Mouse (Mus musculus): Measurements from ENCODE around the gene Rps6kl1. TPM values are rescaled to one million over a fixed set of nuclear protein-coding genes. Genes with fewer than 3 reads are reported as not detected.

The Rps6kl1 gene
- polyA plus RNA-seq, 1 experiment from 2014 or later, result 1.1 TPM

DNA sequence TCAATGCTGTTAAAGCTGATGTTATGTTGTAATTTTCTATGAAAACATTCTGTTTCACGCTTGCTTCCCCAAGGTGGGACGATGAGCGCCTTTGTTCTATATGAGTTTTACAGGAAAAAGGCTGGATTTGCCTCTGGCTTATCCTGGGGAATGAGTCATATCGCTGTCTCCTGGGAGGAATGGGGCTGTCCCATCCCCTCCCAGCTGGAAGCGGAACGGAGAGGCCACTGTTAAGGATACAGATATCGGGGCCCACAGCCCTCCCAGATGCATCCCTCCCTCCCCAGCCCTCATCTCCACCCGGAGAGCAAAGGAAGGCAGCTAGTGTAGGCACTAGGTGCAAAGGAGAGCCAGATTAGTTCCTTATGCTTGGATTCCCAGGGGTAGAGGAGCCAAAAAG lies 34.7 kb upstream of the Rps6kl1 start:
- no peaks in the 10 kb centered on the region for H3K9me3 ChIP-seq (replicated peaks; ENCODE audit: low read length)
- H3K4me2 ChIP-seq (ENCODE audit: low read length), result no peak overlapping the region
- H3K36me3 ChIP-seq (ENCODE audit: insufficient read depth, low read length), result no peaks in the 10 kb centered on the region
- no peak for TF ChIP-seq CTCF (IDR thresholded peaks at IDR 0.05; ENCODE audit: low read depth)
- ATAC-seq (replicated peaks; ENCODE audit: low FRiP score, low read depth), result no peak
- H3K4me1 ChIP-seq (replicated peaks; ENCODE audit: insufficient read depth, low read length), result peaks cover 12% of the 10 kb centered on the region; the same call in 1 of the 2 replicates
- no peak overlapping the region for H3K4me3 ChIP-seq (replicated peaks; ENCODE audit: low read depth, low read length)
- DNase-seq (ENCODE audit: low spot score), result no peak
- no peaks in the 10 kb centered on the region for H3K27me3 ChIP-seq (ENCODE audit: insufficient read depth, low read length)
- H3K9ac ChIP-seq (ENCODE audit: low read depth, low read length), result no peak overlapping the region
- WGBS, result 49% methylated on average over 8 of the region's 8 CpGs
- no peak overlapping the region for H3K27ac ChIP-seq

DNA sequence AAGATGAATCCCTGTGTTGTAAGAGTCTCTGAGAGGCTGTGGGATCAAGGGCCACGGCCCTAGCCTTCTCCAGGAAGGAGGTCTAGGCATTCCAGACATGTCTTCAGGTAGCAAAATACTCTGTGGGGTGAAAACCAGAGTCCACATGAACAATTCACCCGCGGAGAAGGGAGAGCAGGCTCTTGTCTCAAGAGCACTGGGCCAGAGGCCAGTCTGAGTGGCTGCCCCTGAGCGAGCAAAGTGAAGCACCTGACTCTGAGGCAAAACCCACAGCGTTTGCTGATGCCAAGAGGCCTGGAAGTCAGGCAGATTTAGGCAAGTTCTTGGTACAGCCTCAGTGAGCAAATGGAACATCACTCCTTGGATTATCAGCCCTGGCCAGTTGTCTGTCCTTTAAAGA lies 33.1 kb upstream of the Rps6kl1 start:
- Histone ChIP-seq H3K4me3 (replicated peaks; ENCODE audit: low read depth, low read length) (no peak overlapping the region), H3K4me2 (ENCODE audit: low read length) (no peak overlapping the region), H3K4me1 (replicated peaks; ENCODE audit: insufficient read depth, low read length) (peaks cover 12% of the 10 kb centered on the region; the same call in 1 of the 2 replicates), H3K9me3 (replicated peaks; ENCODE audit: low read length) (no peaks in the 10 kb centered on the region), H3K27ac (no peak overlapping the region), H3K9ac (ENCODE audit: low read depth, low read length) (no peak overlapping the region), H3K36me3 (ENCODE audit: insufficient read depth, low read length) (no peaks in the 10 kb centered on the region), H3K27me3 (ENCODE audit: insufficient read depth, low read length) (no peaks in the 10 kb centered on the region)
- TF ChIP-seq CTCF (IDR thresholded peaks at IDR 0.05; ENCODE audit: low read depth), result no peak
- DNase-seq (ENCODE audit: low spot score) (no peak), ATAC-seq (replicated peaks; ENCODE audit: low FRiP score, low read depth) (no peak)
- WGBS, result 44% methylated on average over 5 of the region's 5 CpGs

- 59% methylated on average over 5 of the region's 5 CpGs for WGBS
- H3K4me2 ChIP-seq (ENCODE audit: low read length), result no peak overlapping the region
- H3K4me3 ChIP-seq (replicated peaks; ENCODE audit: low read depth, low read length), result no peak overlapping the region
- ATAC-seq (replicated peaks; ENCODE audit: low FRiP score, low read depth) (no peak), DNase-seq (ENCODE audit: low spot score) (no peak)
- H3K36me3 ChIP-seq (ENCODE audit: insufficient read depth, low read length), result no peaks in the 10 kb centered on the region
- H3K9me3 ChIP-seq (replicated peaks; ENCODE audit: low read length), result no peaks in the 10 kb centered on the region
- no peak overlapping the region for H3K9ac ChIP-seq (ENCODE audit: low read depth, low read length)
- H3K27ac ChIP-seq, result no peak overlapping the region
- H3K27me3 ChIP-seq (ENCODE audit: insufficient read depth, low read length), result no peaks in the 10 kb centered on the region
- peaks cover 12% of the 10 kb centered on the region; the same call in 1 of the 2 replicates for H3K4me1 ChIP-seq (replicated peaks; ENCODE audit: insufficient read depth, low read length)
- TF ChIP-seq CTCF (IDR thresholded peaks at IDR 0.05; ENCODE audit: low read depth), result no peak
Observed at GRCm38 (mm10) chr12:85182898-85183297, 31.8 kb upstream of the Rps6kl1 start.

DNA sequence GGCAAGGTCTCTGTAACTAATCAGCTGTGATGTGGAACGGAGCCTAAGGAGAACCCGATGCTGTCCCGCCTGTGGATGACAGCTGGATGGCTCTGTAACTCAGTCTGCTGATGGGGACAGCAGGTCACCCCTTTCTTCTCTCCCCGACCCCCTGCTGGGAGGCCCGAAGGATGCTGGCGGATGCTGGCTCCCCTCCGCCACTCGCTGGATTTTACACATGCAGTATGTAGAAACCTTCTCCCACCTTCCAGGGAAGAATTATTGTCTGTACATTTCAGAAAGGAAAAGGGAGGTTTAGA lies 31.2 kb upstream of the Rps6kl1 start:
- 9% methylated on average over 8 of the region's 8 CpGs for WGBS
- Histone ChIP-seq H3K4me2 (ENCODE audit: low read length) (0 out of 2 replicates have a peak overlapping the region, but pooled peaks have one; percentile 1), H3K4me3 (replicated peaks; ENCODE audit: low read depth, low read length) (no peak overlapping the region), H3K9ac (ENCODE audit: low read depth, low read length) (no peak overlapping the region), H3K27ac (no peak overlapping the region), H3K9me3 (replicated peaks; ENCODE audit: low read length) (no peaks in the 10 kb centered on the region), H3K36me3 (ENCODE audit: insufficient read depth, low read length) (no peaks in the 10 kb centered on the region), H3K4me1 (replicated peaks; ENCODE audit: insufficient read depth, low read length) (peaks cover 15% of the 10 kb centered on the region; the same call in 1 of the 2 replicates), H3K27me3 (ENCODE audit: insufficient read depth, low read length) (no peaks in the 10 kb centered on the region; the same call in 1 of the 2 replicates)
- ATAC-seq (replicated peaks; ENCODE audit: low FRiP score, low read depth), result no peak
- no peak for TF ChIP-seq CTCF (IDR thresholded peaks at IDR 0.05; ENCODE audit: low read depth)
- DNase-seq (ENCODE audit: low spot score), result peak; percentile 36

- no peaks in the 10 kb centered on the region; the same call in 1 of the 2 replicates for H3K27me3 ChIP-seq (ENCODE audit: insufficient read depth, low read length)
- no peak overlapping the region for H3K9ac ChIP-seq (ENCODE audit: low read depth, low read length)
- no peaks in the 10 kb centered on the region for H3K36me3 ChIP-seq (ENCODE audit: insufficient read depth, low read length)
- no peak for TF ChIP-seq CTCF (IDR thresholded peaks at IDR 0.05; ENCODE audit: low read depth)
- DNase-seq (ENCODE audit: low spot score) (no peak), ATAC-seq (replicated peaks; ENCODE audit: low FRiP score, low read depth) (no peak)
- H3K4me3 ChIP-seq (replicated peaks; ENCODE audit: low read depth, low read length), result no peak overlapping the region
- WGBS, result 29% methylated on average over 14 of the region's 17 CpGs
- H3K27ac ChIP-seq, result no peak overlapping the region
- H3K4me1 ChIP-seq (replicated peaks; ENCODE audit: insufficient read depth, low read length), result peaks cover 21% of the 10 kb centered on the region
- no peaks in the 10 kb centered on the region for H3K9me3 ChIP-seq (replicated peaks; ENCODE audit: low read length)
- 0 out of 2 replicates have a peak overlapping the region, but pooled peaks have one; percentile 1 for H3K4me2 ChIP-seq (ENCODE audit: low read length)
Observed at GRCm38 (mm10) chr12:85181475-85182344, 30.6 kb upstream of the Rps6kl1 start.

DNA sequence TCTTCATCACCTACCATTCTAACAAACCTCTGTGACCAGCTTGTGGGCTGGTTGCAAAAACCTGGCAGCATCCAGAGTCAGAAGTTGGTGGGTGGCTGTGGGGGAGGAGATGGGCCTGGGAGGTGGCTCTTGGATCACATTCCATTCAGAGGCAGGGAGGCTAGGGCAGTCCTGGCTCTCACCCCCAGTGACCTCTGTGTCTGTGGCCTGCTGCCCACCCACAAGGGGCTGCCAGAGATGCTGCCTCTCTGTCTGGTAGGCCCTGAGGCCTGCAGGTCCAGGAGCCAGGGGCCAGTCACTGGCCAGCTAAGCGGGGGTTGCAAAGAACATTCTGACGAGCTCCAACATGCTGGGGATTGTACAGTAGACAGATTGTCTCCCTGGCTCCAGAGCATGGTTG lies 27.2 kb upstream of the Rps6kl1 start:
- no peak for TF ChIP-seq CTCF (IDR thresholded peaks at IDR 0.05; ENCODE audit: low read depth)
- no peaks in the 10 kb centered on the region; the same call in 1 of the 2 replicates for H3K27me3 ChIP-seq (ENCODE audit: insufficient read depth, low read length)
- H3K4me3 ChIP-seq (replicated peaks; ENCODE audit: low read depth, low read length), result no peak overlapping the region
- H3K9me3 ChIP-seq (replicated peaks; ENCODE audit: low read length), result no peaks in the 10 kb centered on the region
- H3K9ac ChIP-seq (ENCODE audit: low read depth, low read length), result no peak overlapping the region
- peaks cover 31% of the 10 kb centered on the region for H3K4me1 ChIP-seq (replicated peaks; ENCODE audit: insufficient read depth, low read length)
- no peaks in the 10 kb centered on the region for H3K36me3 ChIP-seq (ENCODE audit: insufficient read depth, low read length)
- DNase-seq (ENCODE audit: low spot score) (no peak), ATAC-seq (replicated peaks; ENCODE audit: low FRiP score, low read depth) (no peak)
- no peak overlapping the region for H3K4me2 ChIP-seq (ENCODE audit: low read length)
- WGBS, result 68% methylated on average over 2 of the region's 2 CpGs
- no peak overlapping the region for H3K27ac ChIP-seq

Measured in kidney, postnatal 0 days (tissue).